ENCODE assay signal across 1 mouse cellular context in genomic region chr2:127070435-127070841, GRCm38 (mm10).
TF ChIP-seq lines count a peak whose summit lies in the region.

Gene Blvra, plus strand, starts transcription at chr2:127070665.

TF ChIP-seq in MEL, 35 proteins besides CTCF, POLR2A, EP300 and RAD21 (continued from another document):
- TF ChIP-seq CHD1 (IDR thresholded peaks at IDR 0.05; ENCODE audit: low read depth, low read length) (0 out of 2 replicates have a peak, but pooled peaks have one; percentile 55), ETS1 (IDR thresholded peaks at IDR 0.05; ENCODE audit: low read depth, low read length) (0 out of 2 replicates have a peak, but pooled peaks have one; percentile 12), SMC3 (IDR thresholded peaks at IDR 0.05; ENCODE audit: low read depth, low read length) (no peak), MAFK (IDR thresholded peaks at IDR 0.05; ENCODE audit: borderline replicate concordance, low read depth, low read length) (0 out of 2 replicates have a peak, but pooled peaks have one; percentile 9), NELFE (IDR thresholded peaks at IDR 0.05; ENCODE audit: low read depth, low read length) (peak; percentile 71)
TF ChIP-seq in MEL: peak in this region for 17.
